Mouse (Mus musculus) cerebellum, adult 11-12 months (tissue): Measurements from ENCODE around the gene Serbp1.

Source experiments
- DNase-seq: peaks from one replicate; pipeline ENCODE4 v3.0.0; 2022

Serbp1 gene

DNA sequence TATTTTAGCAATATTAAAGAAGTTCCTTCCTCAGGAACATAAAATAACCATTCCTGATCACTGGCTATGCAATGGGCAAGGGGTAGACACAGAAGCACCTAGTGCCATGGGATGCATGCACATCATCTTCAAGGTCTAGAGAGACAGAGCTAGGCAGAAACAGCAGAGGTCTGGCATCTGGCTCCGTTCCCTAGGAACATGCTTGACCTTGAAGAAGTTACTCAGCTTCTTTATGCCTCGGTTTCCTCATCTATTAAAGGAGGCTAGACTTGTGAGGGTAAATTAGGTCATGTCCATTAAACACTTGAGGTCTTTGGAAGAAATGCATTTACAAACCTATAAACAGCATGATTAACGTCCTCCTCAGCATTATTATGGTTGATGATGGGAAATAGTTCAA is 2.3 kb upstream of the Serbp1 start:
- no peak for DNase-seq

DNA sequence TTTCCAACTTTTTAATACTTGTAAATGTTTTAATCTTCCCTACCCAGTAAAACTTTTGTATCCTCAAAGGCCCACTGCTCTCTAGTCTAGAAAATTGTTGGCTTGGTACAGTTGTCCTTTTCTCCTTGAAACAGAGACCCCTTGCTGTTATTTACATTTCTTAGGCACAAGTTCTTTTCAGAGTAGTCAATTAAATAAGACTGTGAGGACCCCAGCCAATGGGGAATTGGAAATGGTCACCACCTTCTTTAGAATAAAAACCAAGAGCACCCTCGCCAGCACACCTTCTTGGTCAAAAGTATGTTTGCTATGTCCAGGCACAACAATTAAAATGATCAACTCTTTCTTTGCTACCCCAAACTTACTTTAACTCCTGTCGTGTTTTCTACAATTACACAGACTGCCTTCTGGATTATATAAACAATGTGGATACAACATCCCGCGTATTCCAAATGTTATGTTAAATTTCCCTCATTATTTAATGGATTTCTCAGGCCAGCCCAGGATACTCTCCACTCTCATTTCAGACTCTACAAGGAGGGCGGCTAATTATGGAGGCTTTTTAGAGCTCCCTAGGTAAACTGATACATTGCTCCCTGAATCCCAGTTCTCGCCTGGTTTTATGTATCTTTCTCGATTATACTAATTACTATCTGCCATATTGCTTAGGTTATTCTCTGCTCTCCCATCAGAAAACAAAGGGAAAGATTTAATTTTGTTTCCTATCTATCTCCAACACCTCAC is 1.3 kb upstream of the Serbp1 start:
- DNase-seq: no peak

DNA sequence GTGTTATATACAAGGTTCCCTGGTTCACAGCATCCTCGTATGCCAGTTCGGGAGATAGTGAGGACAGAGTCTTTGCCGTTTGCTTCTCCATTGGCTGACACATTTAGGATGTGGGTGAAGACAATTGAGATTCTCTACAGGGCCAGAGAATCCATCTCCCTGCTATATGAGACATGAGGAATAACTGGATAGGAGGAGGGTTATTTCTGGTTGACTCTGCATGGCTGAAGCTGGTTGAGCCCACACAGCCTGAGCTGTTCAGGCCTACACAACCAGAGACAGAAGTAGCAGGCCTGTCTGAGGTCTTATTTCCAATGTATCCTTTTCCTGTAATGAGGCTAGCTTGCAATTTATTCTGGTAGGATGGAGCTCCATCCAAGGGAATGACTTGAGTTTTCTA is 3.3 kb downstream of the Serbp1 start:
- DNase-seq: no peak

DNA sequence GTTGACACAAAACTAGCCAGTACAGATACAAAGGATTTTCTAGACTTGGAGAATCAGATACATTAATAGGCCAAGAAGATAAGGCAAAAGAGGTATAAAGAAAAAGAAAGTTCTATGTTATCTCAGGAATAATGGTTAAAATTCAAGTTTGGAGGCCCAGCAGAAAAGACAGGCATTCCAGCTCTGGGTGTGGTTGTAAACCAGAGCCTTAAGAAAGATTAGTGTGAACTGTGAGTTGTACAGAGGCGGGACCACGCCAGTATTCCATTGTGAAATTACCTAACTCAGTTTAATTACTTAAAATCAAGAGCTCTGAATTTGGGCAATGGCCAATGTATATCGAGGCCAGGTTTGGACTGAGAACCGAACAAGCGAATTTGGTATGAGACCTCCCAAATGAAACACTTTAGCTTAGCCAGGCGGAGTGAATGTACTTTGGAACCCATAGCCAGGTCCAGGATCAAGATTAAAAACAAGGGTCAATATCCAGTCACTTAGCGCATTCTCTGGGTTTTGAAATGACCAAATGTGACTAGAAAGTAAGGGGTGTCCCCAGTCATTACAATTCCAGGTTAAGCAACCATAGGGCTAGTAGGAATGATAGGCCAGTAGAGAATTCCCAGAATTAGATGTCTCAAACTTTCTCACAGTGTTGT is 5.9 kb downstream of the Serbp1 start:
- DNase-seq: no peak

DNA sequence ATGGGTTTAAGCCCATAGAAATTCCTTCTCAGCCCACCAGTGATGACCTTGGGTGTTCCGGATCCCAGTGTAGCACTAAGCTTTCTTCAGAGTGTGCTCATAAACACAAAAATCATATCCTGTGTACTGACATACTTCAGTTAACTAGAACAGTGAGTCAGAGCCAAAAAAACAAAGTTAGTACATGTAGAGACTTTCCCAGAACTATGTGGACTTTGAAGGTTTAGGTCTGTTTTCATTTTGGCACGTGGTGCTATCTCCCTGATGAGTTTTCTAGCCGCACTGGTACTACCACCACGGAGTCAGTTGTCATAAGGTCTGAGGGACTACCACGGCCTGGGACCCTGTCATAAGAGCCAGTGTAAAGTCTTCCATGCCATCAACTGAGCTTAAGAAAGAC is 6.5 kb downstream of the Serbp1 start:
- no peak for DNase-seq

DNA sequence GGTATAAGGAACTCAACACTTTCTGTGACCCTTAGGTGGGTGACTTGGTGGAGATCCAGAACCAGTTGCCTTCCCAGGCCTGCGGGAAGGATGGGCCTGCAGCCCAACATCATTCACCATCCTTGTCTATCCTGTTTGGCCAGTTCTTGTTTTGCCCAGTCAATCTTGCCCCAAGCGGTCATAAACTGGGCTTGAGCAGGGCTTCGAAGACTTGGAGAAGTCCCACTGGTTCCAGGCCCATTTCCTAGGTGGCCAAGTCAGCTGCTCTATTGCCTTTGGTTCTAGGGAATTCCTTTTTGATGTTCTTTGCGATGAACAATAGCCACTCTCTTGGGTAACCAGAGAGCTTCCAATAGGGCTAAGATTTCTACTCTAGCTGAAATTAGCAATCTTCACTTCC is 13.1 kb downstream of the Serbp1 start:
- no peak for DNase-seq

DNA sequence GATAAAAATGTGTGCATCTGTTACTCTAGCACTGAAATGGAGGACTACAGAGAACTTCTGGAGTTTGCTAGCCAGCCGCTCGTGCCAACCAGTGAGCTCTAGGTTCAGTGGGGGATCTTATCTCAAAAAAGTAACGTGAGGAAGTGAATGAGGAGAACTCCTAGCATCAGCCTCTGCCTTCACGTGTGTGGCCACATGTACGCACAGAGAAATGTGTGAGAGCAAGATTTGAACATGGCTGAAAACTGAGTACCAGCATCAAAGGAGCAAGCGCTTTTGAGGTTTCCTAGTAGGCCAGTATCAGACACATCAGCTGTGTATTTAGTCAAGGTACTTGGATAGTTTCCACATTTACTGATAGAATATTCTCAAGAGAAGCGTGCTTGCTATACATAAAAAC is 27.0 kb downstream of the Serbp1 start:
- no peak for DNase-seq

DNA sequence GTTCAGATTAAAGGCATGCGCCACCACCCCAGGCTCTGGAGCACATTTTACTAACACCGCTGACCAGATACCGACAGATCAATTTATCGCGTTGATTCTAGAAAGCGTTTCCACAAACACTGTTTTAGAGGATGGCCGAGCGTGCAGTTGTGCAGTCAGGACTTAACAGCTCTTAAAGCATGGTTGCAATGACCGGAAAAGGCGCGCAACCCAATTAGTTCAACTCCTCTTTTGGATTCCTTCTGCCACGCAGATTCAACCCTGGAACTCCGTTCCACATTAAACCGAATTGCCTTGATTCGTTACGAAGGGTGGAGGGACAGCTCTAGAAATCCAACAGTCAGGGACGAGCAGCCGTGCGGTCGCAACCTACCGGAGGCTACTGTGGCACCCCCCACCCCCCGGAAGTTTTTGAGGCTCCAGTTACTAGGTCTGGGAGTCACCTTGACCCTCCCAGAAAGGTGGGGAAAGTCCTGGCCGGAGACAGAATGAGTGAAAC is 28.2 kb downstream of the Serbp1 start:
- DNase-seq: no peak

DNA sequence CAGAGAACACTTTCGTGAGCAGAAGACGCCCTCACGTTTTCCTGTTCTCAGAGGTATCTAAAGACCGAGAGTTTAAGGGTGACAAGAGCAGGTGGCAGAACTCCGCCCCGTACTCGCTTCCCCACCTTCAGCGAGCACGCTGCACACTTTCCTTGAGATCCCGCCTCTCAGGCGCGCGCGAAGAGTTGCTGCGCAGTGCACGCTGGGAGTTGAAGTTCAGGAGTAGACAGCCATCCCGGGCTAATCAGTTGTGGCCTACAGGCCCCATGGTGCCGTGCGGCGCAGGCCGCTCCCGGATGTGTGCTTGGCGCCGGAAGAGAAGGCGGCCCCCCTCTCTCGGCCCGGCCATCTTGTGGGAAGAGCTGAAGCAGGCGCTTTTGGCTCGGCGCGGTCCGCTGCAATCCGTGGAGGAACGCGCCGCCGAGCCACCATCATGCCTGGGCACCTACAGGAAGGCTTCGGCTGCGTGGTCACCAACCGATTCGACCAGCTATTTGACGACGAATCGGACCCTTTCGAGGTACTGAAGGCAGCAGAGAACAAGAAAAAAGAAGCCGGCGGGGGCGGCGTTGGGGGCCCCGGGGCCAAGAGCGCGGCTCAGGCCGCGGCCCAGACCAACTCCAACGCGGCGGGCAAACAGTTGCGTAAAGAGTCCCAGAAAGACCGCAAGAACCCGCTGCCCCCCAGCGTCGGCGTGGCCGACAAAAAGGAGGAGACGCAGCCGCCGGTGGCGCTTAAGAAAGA is 28.9 kb downstream of the Serbp1 start:
- peak; percentile 97 for DNase-seq

DNA sequence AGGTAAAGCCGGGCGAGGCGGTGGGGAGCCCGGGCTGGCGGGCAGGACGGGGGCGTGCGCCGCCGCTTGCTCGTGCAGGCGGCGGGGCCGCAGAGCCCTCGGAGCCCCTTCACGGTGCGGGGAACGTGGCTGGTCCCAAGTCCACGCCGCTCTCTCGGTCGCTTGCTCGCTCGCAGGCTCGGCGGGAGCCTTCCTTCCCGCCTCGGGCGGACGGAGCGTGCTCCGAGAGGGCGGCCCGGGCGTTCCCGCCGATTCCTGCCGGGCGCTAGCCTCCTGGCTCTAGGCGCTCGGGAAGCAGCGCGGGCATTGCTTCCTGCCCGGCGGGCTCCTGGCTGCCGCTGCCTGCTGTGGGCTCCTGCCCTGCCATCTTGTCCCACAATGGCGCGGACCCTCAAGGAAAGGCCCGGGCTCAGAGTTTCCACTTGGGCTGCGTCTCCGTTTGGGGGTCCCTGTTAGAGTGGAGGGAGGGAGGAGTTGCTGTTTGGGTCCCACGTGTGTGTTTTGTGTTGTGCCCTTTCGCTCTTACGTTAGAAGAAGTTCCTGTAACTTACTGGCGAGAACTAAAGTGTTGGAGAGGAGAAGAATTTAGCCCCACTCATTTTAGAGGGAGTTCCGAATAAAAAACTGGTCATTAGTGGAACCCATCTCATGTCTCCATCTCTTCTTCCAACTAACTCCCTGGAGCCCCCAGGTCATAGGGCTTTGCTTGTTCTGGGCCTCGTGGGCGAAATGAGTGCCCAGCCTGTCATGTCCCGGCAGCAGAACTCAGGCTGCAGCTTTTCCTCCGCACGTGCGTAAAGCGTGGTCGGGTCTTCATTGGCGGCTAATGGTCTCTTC is 29.6 kb downstream of the Serbp1 start:
- DNase-seq: peak; percentile 49

DNA sequence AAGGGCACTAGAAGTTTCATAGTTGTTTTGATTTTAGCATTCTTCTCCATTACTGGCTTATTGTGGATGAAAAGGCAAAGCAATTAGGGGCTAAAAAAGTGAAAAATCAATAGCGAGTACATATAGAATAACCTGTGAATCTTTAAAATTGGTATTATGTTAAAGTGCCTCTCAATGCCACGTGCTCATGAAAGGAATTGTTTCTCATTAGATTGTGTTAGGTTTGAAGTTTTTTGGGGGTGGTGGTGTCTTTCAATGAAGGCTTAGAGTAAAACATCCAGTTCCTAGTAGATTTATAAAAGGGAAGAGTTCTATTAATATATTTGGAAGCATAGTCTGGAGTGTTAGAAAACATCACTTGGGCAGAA is 30.3 kb downstream of the Serbp1 start:
- DNase-seq: no peak

DNA sequence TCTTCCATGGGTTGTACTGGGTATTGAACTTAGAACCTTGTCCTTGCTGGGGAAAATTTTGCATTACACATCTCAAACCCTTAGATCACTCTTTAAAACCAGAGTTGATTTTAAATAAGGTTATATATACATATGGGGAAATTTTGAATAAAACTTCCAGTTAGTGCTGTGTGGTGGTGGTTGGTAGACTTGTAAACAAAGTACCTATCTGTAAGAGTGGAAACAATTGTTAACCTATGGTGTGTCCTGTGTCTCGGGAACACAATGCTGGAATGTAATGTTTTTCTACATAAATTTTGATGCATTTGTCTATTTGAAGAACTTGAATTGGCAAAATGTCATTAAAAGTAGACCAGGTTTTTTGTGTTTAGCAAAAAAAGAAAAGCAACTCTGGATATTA is 31.0 kb downstream of the Serbp1 start:
- no peak for DNase-seq

DNA sequence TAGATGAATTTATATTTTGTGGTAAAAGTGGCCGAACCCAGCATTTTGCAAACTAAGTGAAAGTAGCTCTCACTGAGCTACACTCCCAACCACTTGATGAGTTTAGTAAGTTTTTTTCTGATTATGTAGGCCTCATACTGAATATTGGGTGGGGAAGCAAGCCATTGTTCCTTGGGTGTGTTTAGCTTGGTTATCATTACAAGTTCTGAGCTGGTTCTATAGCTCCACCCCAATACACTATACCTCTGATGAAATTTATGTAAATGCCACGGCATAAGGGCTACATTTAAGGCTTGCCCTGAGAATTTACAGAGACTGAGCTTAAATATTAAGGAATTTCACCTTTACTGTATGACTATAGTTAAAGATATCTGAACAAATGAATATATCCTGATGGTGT is 31.5 kb downstream of the Serbp1 start:
- DNase-seq: no peak

DNA sequence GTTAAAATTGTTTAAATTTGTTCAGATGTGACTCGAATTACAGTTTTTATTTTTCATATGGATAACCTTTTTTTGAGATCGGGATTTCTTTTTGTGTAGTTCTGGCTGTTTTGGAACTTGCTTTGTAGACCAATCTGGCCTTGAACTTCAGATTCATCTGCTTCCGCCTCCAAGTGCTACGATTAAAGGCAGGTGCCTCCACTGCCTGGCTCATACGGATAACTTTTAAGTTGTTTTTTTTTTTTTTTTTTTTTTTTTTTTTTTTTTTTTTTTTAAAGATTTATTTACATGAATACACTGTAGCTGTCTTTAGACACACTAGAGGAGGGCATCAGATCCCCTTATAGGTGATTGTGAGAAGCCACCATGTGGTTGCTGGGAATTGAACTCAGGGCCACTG is 40.0 kb downstream of the Serbp1 start:
- DNase-seq: no peak

DNA sequence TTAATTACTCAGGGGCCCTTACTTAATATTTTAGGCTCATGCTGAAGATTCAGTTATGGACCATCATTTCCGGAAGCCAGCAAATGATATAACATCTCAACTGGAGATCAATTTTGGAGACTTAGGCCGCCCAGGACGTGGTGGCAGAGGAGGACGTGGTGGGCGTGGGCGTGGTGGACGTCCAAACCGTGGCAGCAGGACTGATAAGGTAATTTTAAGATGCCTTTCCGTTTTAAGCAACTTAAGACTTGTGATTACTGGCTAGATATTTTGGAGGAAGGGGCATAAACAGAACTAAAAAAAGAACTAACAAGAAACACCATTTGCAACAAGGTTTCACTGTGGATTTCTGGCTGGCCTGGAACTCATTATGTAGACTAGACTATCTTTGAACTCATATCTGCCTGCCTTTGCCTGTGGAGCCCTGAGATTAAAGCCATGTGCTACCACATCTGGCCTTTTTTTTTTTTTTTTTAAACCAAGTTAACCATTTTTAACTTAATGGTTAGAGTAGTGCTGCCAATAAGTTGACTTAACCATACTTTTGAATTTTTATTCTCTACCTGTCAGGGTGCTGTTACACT is 43.7 kb downstream of the Serbp1 start:
- DNase-seq: no peak

DNA sequence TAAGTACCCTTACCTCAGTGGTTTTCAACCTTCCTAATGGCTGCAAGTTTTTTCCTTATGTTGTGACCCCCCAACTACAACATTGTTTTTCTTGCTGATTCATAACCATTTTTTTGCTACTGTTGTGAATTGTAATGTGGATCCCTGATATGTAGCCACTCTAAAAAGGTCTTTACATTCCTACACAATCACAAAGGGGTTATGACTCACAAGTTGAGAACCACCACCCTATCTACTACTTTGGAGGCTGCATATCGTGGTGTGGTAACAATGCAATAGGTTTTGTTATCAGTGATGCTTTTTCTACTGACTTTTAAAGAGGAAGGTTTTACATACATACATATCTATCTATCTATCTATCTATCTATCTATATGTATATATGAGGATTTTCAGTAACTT is 44.9 kb downstream of the Serbp1 start:
- DNase-seq: no peak

DNA sequence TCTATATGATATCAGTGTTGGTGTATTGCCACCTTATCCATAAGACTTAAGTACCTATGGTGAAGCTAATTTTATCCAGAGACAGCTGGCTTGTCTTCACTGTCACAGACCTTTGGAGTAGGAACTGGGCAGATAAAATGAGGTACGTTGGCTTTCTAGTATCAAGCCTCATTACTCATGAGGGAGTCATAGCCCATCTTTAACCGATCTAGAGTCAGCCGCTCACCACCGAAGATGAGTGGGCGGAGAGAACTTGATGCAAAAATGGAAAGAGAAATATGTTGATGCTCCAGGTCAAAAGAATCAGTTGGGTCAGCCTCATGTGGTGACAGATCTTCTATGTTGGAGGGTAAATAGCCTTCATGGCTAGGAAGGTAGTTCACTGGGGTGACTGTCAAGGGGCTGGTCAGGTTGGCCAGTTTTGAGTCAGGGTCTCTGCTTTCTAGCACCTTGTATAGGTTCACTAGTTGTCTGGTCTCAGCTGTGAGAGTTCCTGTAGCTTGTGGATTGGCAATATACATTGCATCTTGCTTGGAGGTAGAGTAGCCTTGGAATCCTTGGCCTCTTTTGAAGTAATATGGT is 54.2 kb downstream of the Serbp1 start:
- DNase-seq: no peak

DNA sequence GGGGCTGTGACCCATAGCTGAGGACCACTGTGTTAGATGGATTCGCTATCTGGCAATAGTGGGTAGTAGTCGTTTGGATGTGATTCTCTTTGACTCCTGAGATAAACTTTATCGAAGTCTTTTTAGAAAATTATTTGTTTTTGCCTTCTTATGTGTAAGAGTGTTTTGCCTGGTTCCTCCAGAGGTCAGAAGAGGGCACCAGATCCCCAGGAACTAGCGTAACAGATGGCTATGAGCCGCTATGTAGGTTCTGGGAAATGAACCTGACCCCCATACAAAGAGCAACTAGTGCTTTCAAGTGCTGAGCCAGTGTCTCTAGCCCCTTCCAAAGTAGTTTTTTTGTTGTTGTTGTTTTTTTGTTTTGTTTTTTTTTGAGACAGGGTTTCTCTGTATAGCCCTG is 58.1 kb downstream of the Serbp1 start:
- DNase-seq: no peak

DNA sequence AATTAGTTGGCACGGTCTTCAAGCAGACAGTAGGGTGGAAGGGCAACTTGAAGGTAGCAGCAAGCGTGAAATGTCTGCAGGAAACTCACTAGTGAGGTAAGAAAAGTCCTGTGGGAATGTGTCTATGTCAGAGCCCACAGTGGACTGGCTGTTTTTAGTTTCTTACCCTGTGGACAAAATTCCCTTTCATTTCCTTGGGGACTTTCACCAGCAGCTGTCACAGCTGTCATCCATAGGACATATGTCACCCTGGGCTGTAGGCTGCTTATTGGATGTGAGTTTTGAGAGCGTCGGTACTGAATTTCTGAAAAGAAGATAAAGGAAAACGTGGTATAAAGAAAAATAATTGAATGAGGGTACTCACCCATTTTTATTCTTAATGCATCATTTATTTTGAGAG is 60.8 kb downstream of the Serbp1 start:
- no peak for DNase-seq

DNA sequence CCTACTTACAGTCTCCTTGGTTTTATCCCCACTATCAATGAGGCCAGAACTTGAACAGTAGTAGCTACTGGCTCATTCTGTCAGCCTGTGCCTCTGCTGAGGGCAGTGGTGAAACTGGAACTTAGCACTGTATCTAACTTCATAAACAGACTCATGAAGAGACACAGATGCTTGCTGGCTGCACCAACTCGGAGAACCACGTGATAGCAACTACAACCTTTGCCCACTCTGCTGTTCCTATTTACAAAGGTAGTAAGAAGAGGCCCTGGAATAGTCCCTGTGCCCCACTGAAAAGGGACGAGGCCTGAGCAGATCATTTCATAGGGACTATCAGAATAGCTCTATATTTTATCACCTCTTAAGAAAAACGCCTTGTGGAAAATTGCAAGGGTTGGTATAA is 62.3 kb downstream of the Serbp1 start:
- no peak for DNase-seq

DNA sequence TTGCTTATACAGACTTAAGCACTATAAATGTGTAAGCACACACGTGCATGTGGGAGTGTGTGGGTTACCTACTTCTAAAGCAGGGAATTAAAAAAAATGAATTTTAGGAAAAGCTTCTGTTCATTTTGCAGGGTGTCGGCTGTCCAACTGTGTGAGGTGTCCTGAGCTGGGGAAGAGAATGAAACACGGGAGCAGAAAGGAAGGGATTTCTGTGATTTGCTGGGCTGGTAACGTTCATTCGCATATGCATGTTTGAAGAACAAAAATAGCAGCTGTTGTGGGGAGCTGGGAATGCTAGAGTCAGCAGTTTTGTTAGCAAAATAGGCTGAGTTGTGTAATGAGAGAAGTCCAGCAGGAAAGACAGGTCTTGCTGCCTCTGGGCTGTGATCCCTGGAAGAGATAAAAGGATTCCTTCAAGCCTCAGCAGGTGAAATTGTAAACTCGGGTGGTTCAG is 62.8 kb downstream of the Serbp1 start:
- no peak for DNase-seq

DNA sequence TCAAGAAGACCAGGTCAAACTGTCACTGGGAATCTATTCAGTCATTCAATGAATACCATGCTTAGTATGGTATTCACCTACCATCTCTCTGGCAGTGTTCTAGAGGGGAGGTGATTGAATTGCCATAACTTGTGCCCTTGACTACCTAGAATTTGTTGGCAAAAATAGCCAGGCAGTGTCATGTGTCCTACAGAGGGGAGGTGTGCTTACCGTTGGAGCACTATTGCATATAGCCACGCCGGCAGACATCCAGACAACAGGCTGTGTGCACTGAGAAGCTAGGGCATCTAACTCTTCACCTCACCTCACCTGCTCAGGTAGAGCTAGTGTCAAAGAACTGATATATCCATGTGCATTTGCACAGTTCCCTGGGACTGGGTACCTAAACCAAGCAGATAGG is 63.3 kb downstream of the Serbp1 start:
- DNase-seq: no peak
